17 mouse cellular contexts compared by ENCODE assay signal in the genomic region with DNA sequence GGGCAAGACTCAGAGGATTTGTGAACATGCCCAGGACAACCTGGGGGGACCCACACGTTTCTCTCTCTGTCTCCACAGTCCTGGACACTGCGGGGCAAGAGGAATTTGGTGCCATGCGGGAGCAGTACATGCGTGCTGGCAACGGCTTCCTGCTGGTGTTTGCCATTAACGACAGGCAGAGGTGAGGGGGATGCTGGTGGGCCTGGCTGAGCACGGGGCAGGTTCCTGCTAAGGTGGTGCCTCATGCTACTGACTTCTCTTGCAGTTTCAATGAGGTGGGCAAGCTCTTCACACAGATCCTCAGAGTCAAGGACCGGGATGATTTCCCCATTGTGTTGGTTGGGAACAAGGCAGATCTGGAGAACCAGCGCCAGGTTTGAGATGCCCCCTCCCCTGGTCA. TPM values are rescaled to one million over a fixed set of nuclear protein-coding genes. Genes with fewer than 3 reads are reported as not detected.
DNase-seq lines count a peak whose midpoint lies in the region; ATAC-seq and TF ChIP-seq lines count a peak whose summit lies in the region.
"Had no signal": no experiment of that assay in that cellular context is flagged by ENCODE, and none has a peak within 500 bp of the region (broad histone marks: within the 10 kb centered on the region; RNA-seq: fewer than 3 reads in every experiment).

No protein-coding gene starts in this region.

- no peak for DNase-seq in gastrocnemius, adult 2 months
- no peak for DNase-seq in gastrocnemius, postnatal 14 days
- no peak for DNase-seq in hindbrain, embryonic 10.5 days (ENCODE audit: low spot score)
- no peak for DNase-seq in hindbrain, postnatal 0 days (ENCODE audit: low spot score)
- DNase-seq in limb, embryonic 10.5 days (ENCODE audit: low spot score), result no peak
- DNase-seq in right cerebral cortex, postnatal 25 days, result no peak
- no peak for DNase-seq in c-Kit-positive CD71-positive TER-119-positive erythroid progenitor cells, embryonic 14.5 days (ENCODE audit: low spot score)
- DNase-seq: adrenal gland, postnatal 10 days; cerebellum, postnatal 10 days; embryo, embryonic 11 days; gastrocnemius, postnatal 10 days; heart, postnatal 36 days had no signal

- H3K4me1 ChIP-seq in hindbrain, embryonic 10.5 days (replicated peaks), result peaks cover 39% of the 10 kb centered on the region
- 0 out of 2 replicates have a peak, but pooled peaks cover 6% of the 10 kb centered on the region for H3K4me1 ChIP-seq in hindbrain, postnatal 0 days (ENCODE audit: insufficient read depth, low read length)
- peaks cover 43% of the 10 kb centered on the region for H3K4me1 ChIP-seq in limb, embryonic 10.5 days

- no peaks in the 10 kb centered on the region for H3K9me3 ChIP-seq in hindbrain, embryonic 10.5 days
- H3K9me3 ChIP-seq in hindbrain, postnatal 0 days (ENCODE audit: low read length), result no peaks in the 10 kb centered on the region
- H3K9me3 ChIP-seq in limb, embryonic 10.5 days (replicated peaks), result no peaks in the 10 kb centered on the region
- H3K9me3 ChIP-seq: embryonic facial prominence, embryonic 12.5 days; forebrain, embryonic 15.5 days; heart, embryonic 15.5 days; hindbrain, embryonic 12.5 days had no signal

- H3K4me3 ChIP-seq in gastrocnemius, adult 2 months, result peak overlapping the region; percentile 94; the same call in 1 of the 2 replicates
- H3K4me3 ChIP-seq in hindbrain, embryonic 10.5 days, result peak overlapping the region; percentile 9; the same call in 1 of the 2 replicates
- H3K4me3 ChIP-seq in hindbrain, postnatal 0 days (ENCODE audit: low read length), result no peak overlapping the region
- peak overlapping the region; percentile 13; the same call in 1 of the 2 replicates for H3K4me3 ChIP-seq in limb, embryonic 10.5 days
- H3K4me3 ChIP-seq: embryonic facial prominence, embryonic 12.5 days; forebrain, embryonic 15.5 days; hindbrain, embryonic 12.5 days had no signal

- 82% methylated on average over 9 of the region's 9 CpGs for WGBS in hindbrain, embryonic 10.5 days
- 74% methylated on average over 9 of the region's 9 CpGs for WGBS in hindbrain, postnatal 0 days
- WGBS in limb, embryonic 10.5 days, result 80% methylated on average over 9 of the region's 9 CpGs

- peak overlapping the region; percentile 98 for H3K27ac ChIP-seq in gastrocnemius, adult 2 months
- H3K27ac ChIP-seq in hindbrain, embryonic 10.5 days, result no peak overlapping the region
- no peak overlapping the region for H3K27ac ChIP-seq in hindbrain, postnatal 0 days
- peak overlapping the region; percentile 28; the same call in 1 of the 2 replicates for H3K27ac ChIP-seq in limb, embryonic 10.5 days
- H3K27ac ChIP-seq: embryonic facial prominence, embryonic 12.5 days; forebrain, embryonic 15.5 days; hindbrain, embryonic 12.5 days had no signal

- intact Hi-C loops in gastrocnemius, adult 2 months (cut with DNase I), result no loop called here
- intact Hi-C loops in gastrocnemius, postnatal 14 days (cut with DNase I; ENCODE audit: low total_unique reads), result no loop called here

- no peak for ATAC-seq in hindbrain, postnatal 0 days
- ATAC-seq: forebrain, embryonic 15.5 days; hindbrain, embryonic 16.5 days had no signal

- peaks cover 12% of the 10 kb centered on the region; the same call in 1 of the 2 replicates for H3K27me3 ChIP-seq in hindbrain, embryonic 10.5 days (ENCODE audit: insufficient read depth, poor library complexity, severe bottlenecking)
- H3K27me3 ChIP-seq in hindbrain, postnatal 0 days (ENCODE audit: insufficient read depth, low read length), result no peaks in the 10 kb centered on the region
- H3K27me3 ChIP-seq in limb, embryonic 10.5 days (ENCODE audit: low read depth, poor library complexity, severe bottlenecking), result peaks cover 5% of the 10 kb centered on the region; the same call in 1 of the 2 replicates
- H3K27me3 ChIP-seq: heart, embryonic 15.5 days had no signal

- 0 out of 2 replicates have a peak, but pooled peaks cover 3% of the 10 kb centered on the region for H3K36me3 ChIP-seq in hindbrain, embryonic 10.5 days
- no peaks in the 10 kb centered on the region for H3K36me3 ChIP-seq in hindbrain, postnatal 0 days (ENCODE audit: insufficient read depth, low read length)
- H3K36me3 ChIP-seq in limb, embryonic 10.5 days, result 0 out of 2 replicates have a peak, but pooled peaks cover 2% of the 10 kb centered on the region
- H3K36me3 ChIP-seq: embryonic facial prominence, embryonic 12.5 days; forebrain, embryonic 15.5 days; hindbrain, embryonic 12.5 days had no signal

- no peak for TF ChIP-seq CTCF in gastrocnemius, adult 2 months (IDR thresholded peaks at IDR 0.05)
- no peak for TF ChIP-seq CTCF in hindbrain, postnatal 0 days (IDR thresholded peaks at IDR 0.05; ENCODE audit: low read depth)

- no peak overlapping the region for H3K4me2 ChIP-seq in hindbrain, postnatal 0 days (ENCODE audit: low read depth, low read length)
- H3K4me2 ChIP-seq: forebrain, embryonic 15.5 days; hindbrain, embryonic 12.5 days had no signal

- no peak overlapping the region for H3K9ac ChIP-seq in hindbrain, postnatal 0 days (replicated peaks; ENCODE audit: low read length)
- H3K9ac ChIP-seq: forebrain, embryonic 15.5 days; hindbrain, embryonic 12.5 days had no signal

RNA-seq across cellular contexts. Expression of gene Rras, which starts 2.5 kb away (rescaled TPM):
- total RNA-seq in gastrocnemius, adult 2 months (2021), result 10 to 100 TPM; 22.6 to 25.5 TPM
- total RNA-seq in gastrocnemius, postnatal 14 days (2021), result 10 to 100 TPM; 43.1 to 53.1 TPM
- 24.4 and 24.8 TPM in 2 replicates for polyA plus RNA-seq in hindbrain, embryonic 10.5 days (2016; fragmentation: Nextera tagmentation; extraction: Ambion mirVana)
- 8.4 and 18.6 TPM in 2 replicates for total RNA-seq in hindbrain, postnatal 0 days (2014; rRNA removed)
- 15.8 and 16.9 TPM in 2 replicates for polyA plus RNA-seq in hindbrain, postnatal 0 days (2015; fragmentation: Nextera tagmentation; extraction: Ambion mirVana)
- 15.6 and 18.3 TPM in 2 replicates for polyA plus RNA-seq in limb, embryonic 10.5 days (2016; fragmentation: Nextera tagmentation; extraction: Ambion mirVana)

RNA-seq across cellular contexts. Expression of gene Scaf1, which starts 4.1 kb away (rescaled TPM):
- total RNA-seq in gastrocnemius, adult 2 months (2021), result 10 to 100 TPM; 41.7 to 44.3 TPM
- 10 to 100 TPM; 35.6 to 40.1 TPM for total RNA-seq in gastrocnemius, postnatal 14 days (2021)
- 44.0 and 49.9 TPM in 2 replicates for polyA plus RNA-seq in hindbrain, embryonic 10.5 days (2016; fragmentation: Nextera tagmentation; extraction: Ambion mirVana)
- 76.7 and 77.7 TPM in 2 replicates for total RNA-seq in hindbrain, postnatal 0 days (2014; rRNA removed)
- 40.7 and 45.6 TPM in 2 replicates for polyA plus RNA-seq in hindbrain, postnatal 0 days (2015; fragmentation: Nextera tagmentation; extraction: Ambion mirVana)
- 47.8 and 50.6 TPM in 2 replicates for polyA plus RNA-seq in limb, embryonic 10.5 days (2016; fragmentation: Nextera tagmentation; extraction: Ambion mirVana)

RNA-seq across cellular contexts. Expression of gene Bcl2l12, which starts 21.7 kb away (rescaled TPM):
- 1 to 10 TPM; 7.6 to 9.7 TPM for total RNA-seq in gastrocnemius, adult 2 months (2021)
- 10 to 100 TPM in 1 of 2 experiments, 1 to 10 TPM in 1; 10.0 to 10.6 TPM for total RNA-seq in gastrocnemius, postnatal 14 days (2021)
- 69.6 and 73.9 TPM in 2 replicates for polyA plus RNA-seq in hindbrain, embryonic 10.5 days (2016; fragmentation: Nextera tagmentation; extraction: Ambion mirVana)
- 7.2 and 15.0 TPM in 2 replicates for total RNA-seq in hindbrain, postnatal 0 days (2014; rRNA removed)
- 13.0 and 13.6 TPM in 2 replicates for polyA plus RNA-seq in hindbrain, postnatal 0 days (2015; fragmentation: Nextera tagmentation; extraction: Ambion mirVana)
- polyA plus RNA-seq in limb, embryonic 10.5 days (2016; fragmentation: Nextera tagmentation; extraction: Ambion mirVana), result 89.7 and 92.2 TPM in 2 replicates

RNA-seq across cellular contexts. Expression of gene Irf3, which starts 22.8 kb away (rescaled TPM):
- total RNA-seq in gastrocnemius, adult 2 months (2021), result 10 to 100 TPM; 18.4 to 18.9 TPM
- 10 to 100 TPM; 20.0 to 22.2 TPM for total RNA-seq in gastrocnemius, postnatal 14 days (2021)
- 76.7 and 78.1 TPM in 2 replicates for polyA plus RNA-seq in hindbrain, embryonic 10.5 days (2016; fragmentation: Nextera tagmentation; extraction: Ambion mirVana)
- 42.2 and 48.6 TPM in 2 replicates for total RNA-seq in hindbrain, postnatal 0 days (2014; rRNA removed)
- polyA plus RNA-seq in hindbrain, postnatal 0 days (2015; fragmentation: Nextera tagmentation; extraction: Ambion mirVana), result 31.5 and 33.7 TPM in 2 replicates
- polyA plus RNA-seq in limb, embryonic 10.5 days (2016; fragmentation: Nextera tagmentation; extraction: Ambion mirVana), result 74.7 and 75.0 TPM in 2 replicates

RNA-seq across cellular contexts. Expression of gene Prr12, which starts 32.5 kb away (rescaled TPM):
- total RNA-seq in gastrocnemius, adult 2 months (2021), result 10 to 100 TPM; 12.8 to 16.1 TPM
- 10 to 100 TPM; 17.9 to 29.6 TPM for total RNA-seq in gastrocnemius, postnatal 14 days (2021)
- polyA plus RNA-seq in hindbrain, embryonic 10.5 days (2016; fragmentation: Nextera tagmentation; extraction: Ambion mirVana), result 11.9 and 13.4 TPM in 2 replicates
- 14.0 and 18.1 TPM in 2 replicates for total RNA-seq in hindbrain, postnatal 0 days (2014; rRNA removed)
- 7.5 and 9.2 TPM in 2 replicates for polyA plus RNA-seq in hindbrain, postnatal 0 days (2015; fragmentation: Nextera tagmentation; extraction: Ambion mirVana)
- 16.3 and 18.1 TPM in 2 replicates for polyA plus RNA-seq in limb, embryonic 10.5 days (2016; fragmentation: Nextera tagmentation; extraction: Ambion mirVana)

Comparison
In these comparisons a context has a peak if more than half of its experiments do, and no peak if none do; other contexts are left out.
1. H3K27ac ChIP-seq: peak in gastrocnemius, adult 2 months (single experiment) and limb, embryonic 10.5 days (single experiment); none in hindbrain, embryonic 10.5 days (single experiment) and hindbrain, postnatal 0 days (single experiment).